Mouse (Mus musculus) myocyte (in vitro differentiated cells): Measurements from ENCODE around the gene Foxn1. TPM values are rescaled to one million over a fixed set of nuclear protein-coding genes. Genes with fewer than 3 reads are reported as not detected.

Experiments
- H3K27me3 ChIP-seq: one replicate; pipeline ENCODE4 v1.6.1; 2011; ENCODE audit not compliant: control insufficient read depth, insufficient read depth, insufficient read length
- H3K36me3 ChIP-seq: one replicate; pipeline ENCODE4 v1.6.1; 2011; ENCODE audit not compliant: control insufficient read depth, insufficient read depth
- H3K4me2 ChIP-seq: one replicate; pipeline ENCODE4 v1.6.1; 2011; ENCODE audit warnings: low read depth, control low read depth
- H3K4me3 ChIP-seq: one replicate; pipeline ENCODE4 v1.5.1; 2011; ENCODE audit warnings: mild to moderate bottlenecking, control low read depth, moderate library complexity
- H3K79me2 ChIP-seq: one replicate; pipeline ENCODE4 v1.6.1; 2011; ENCODE audit not compliant: control insufficient read depth, insufficient read depth
- H3ac ChIP-seq: one replicate; pipeline ENCODE4 v1.6.1; 2011; ENCODE audit not compliant: control insufficient read depth, insufficient read length
- CEBPB ChIP-seq: IDR thresholded peaks from 2 replicates; pipeline ENCODE4 v1.6.1; 2011; ENCODE audit warnings: mild to moderate bottlenecking, moderate library complexity; ENCODE audit not compliant: poor library complexity, insufficient read depth, severe bottlenecking
- E2F4 ChIP-seq: IDR thresholded peaks from one replicate; pipeline ENCODE4 v1.6.1; 2011; ENCODE audit warnings: mild to moderate bottlenecking, control low read depth, moderate library complexity; ENCODE audit not compliant: insufficient read depth
- MAX ChIP-seq: IDR thresholded peaks from one replicate; pipeline ENCODE4 v1.6.1; 2011; ENCODE audit warnings: low read depth, mild to moderate bottlenecking, control low read depth
- MYOD1 ChIP-seq, 3 experiments: IDR thresholded peaks; one replicate each; pipeline ENCODE4 v1.6.1; 2011; ENCODE audit warnings: control low read depth in 2 of 3, low read depth in 2 of 3, mild to moderate bottlenecking in 2 of 3, moderate library complexity in 1 of 3; ENCODE audit not compliant: insufficient read length in 2 of 3, control insufficient read depth in 1 of 3
- MYOG ChIP-seq, 3 experiments: IDR thresholded peaks; one replicate each; pipeline ENCODE4 v1.6.1; 2011; ENCODE audit warnings: control low read depth in 2 of 3, low read depth in 2 of 3, mild to moderate bottlenecking in 2 of 3; ENCODE audit not compliant: insufficient read length in 2 of 3, control insufficient read depth in 1 of 3, insufficient read depth in 1 of 3
- POLR2A ChIP-seq: IDR thresholded peaks from one replicate; pipeline ENCODE4 v1.6.1; 2011; ENCODE audit warnings: low read depth, mild to moderate bottlenecking, control low read depth, moderate library complexity; ENCODE audit not compliant: insufficient read length
- POLR2AphosphoS2 ChIP-seq: IDR thresholded peaks from one replicate; pipeline ENCODE4 v1.6.1; 2011; ENCODE audit warnings: low read depth, control low read depth; ENCODE audit not compliant: insufficient read length
- REST ChIP-seq: IDR thresholded peaks from one replicate; pipeline ENCODE4 v1.6.1; 2011; ENCODE audit warnings: mild to moderate bottlenecking, control low read depth, moderate library complexity; ENCODE audit not compliant: insufficient read depth, insufficient read length
- SRF ChIP-seq: IDR thresholded peaks from one replicate; pipeline ENCODE4 v1.6.1; 2011; ENCODE audit warnings: low read depth; ENCODE audit not compliant: control insufficient read depth, insufficient read length
- TCF12 ChIP-seq: IDR thresholded peaks from one replicate; pipeline ENCODE4 v1.6.1; 2011; ENCODE audit warnings: mild to moderate bottlenecking, control low read depth; ENCODE audit not compliant: poor library complexity, insufficient read depth, severe bottlenecking
- TCF3 ChIP-seq: IDR thresholded peaks from one replicate; pipeline ENCODE4 v1.6.1; 2011; ENCODE audit warnings: low read depth, control low read depth; ENCODE audit not compliant: insufficient read length
- USF1 ChIP-seq: IDR thresholded peaks from one replicate; pipeline ENCODE4 v1.6.1; 2011; ENCODE audit warnings: low read depth, mild to moderate bottlenecking, control low read depth, moderate library complexity
- polyA plus RNA-seq: library from polyadenylated mRNA; unstranded; fragments of >200 nt; fragmentation: generic; extraction: Trizol; gene quantifications from one replicate; pipeline ENCODE4 v1.2.1, GENCODE M21; 2012; ENCODE audit warnings: missing spikeins

The Foxn1 gene
- polyA plus RNA-seq, 1 experiment, result 0.01 TPM

- Histone ChIP-seq H3K4me3 (no peak overlapping the region), H3K27me3 (no peaks in the 10 kb centered on the region), H3K4me2 (no peak overlapping the region), H3K36me3 (no peaks in the 10 kb centered on the region), H3ac (no peak overlapping the region), H3K79me2 (no peaks in the 10 kb centered on the region)
- no peak for TF ChIP-seq TCF3
- no peak for TF ChIP-seq MAX
- TF ChIP-seq MYOG (IDR thresholded peaks at IDR 0.05; ENCODE audit: control insufficient read depth in 1 of 3, insufficient read depth in 1 of 3, insufficient read length in 2 of 3, low read depth in 2 of 3), result no peak
- no peak for TF ChIP-seq E2F4
- TF ChIP-seq CEBPB, result no peak
- no peak for TF ChIP-seq REST
- no peak for TF ChIP-seq SRF
- TF ChIP-seq POLR2A, result no peak
- no peak for TF ChIP-seq MYOD1 (IDR thresholded peaks at IDR 0.05; ENCODE audit: control insufficient read depth in 1 of 3, insufficient read length in 2 of 3, low read depth in 2 of 3)
- no peak for TF ChIP-seq POLR2AphosphoS2
- no peak for TF ChIP-seq TCF12
- TF ChIP-seq USF1, result no peak
These were observed 35.0 kb upstream of the Foxn1 start for GRCm38 (mm10) chr11:78421201-78422009.

DNA sequence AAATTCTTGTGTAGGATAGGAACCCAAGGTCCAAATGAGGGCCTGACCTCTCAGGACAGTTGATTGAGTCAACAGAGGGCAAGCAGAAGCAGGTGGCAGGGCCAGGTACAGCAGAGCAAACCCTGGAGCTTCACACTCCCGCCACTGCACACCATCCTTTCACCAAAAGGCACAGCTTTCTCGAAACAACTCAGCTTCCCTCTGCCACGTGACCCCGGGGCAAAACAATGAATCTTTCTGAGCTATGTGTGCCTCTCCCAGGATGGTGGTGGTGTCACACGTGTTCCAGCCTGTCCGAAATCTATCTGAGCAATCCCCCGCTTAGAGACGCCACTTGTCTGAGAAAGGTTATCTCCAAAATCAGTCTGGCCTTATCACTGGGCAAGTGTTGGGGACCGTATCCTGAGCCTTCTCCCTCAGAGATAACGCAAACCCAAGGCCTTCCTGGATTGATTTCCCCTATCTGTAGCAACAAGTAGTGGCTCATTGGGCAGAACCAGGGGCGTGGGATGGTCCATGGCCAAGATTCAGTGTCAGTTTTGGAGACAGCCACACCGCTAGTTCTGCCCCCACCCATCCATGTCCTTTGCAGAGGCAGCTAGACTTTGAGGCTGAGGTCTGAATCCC is 34.0 kb upstream of the Foxn1 start:
- TF ChIP-seq MYOG (IDR thresholded peaks at IDR 0.05; ENCODE audit: control insufficient read depth in 1 of 3, insufficient read depth in 1 of 3, insufficient read length in 2 of 3, low read depth in 2 of 3) (no peak), CEBPB (no peak)
- Histone ChIP-seq H3K4me2 (no peak overlapping the region), H3K79me2 (no peaks in the 10 kb centered on the region), H3K4me3 (no peak overlapping the region), H3ac (no peak overlapping the region), H3K36me3 (no peaks in the 10 kb centered on the region), H3K27me3 (no peaks in the 10 kb centered on the region)

GRCm38 (mm10) chr11:78416854-78417253 is 30.5 kb upstream of the Foxn1 start:
- H3K27me3 ChIP-seq, result no peaks in the 10 kb centered on the region
- no peak for TF ChIP-seq TCF12
- no peak for TF ChIP-seq POLR2AphosphoS2
- TF ChIP-seq POLR2A, result no peak
- TF ChIP-seq SRF, result no peak
- TF ChIP-seq CEBPB, result no peak

GRCm38 (mm10) chr11:78412861-78413260 is 26.5 kb upstream of the Foxn1 start:
- Histone ChIP-seq H3K27me3 (no peaks in the 10 kb centered on the region), H3ac (no peak overlapping the region), H3K36me3 (no peaks in the 10 kb centered on the region), H3K4me3 (no peak overlapping the region), H3K4me2 (no peak overlapping the region), H3K79me2 (no peaks in the 10 kb centered on the region)
- TF ChIP-seq MYOG (IDR thresholded peaks at IDR 0.05; ENCODE audit: control insufficient read depth in 1 of 3, insufficient read depth in 1 of 3, insufficient read length in 2 of 3, low read depth in 2 of 3), result no peak
- no peak for TF ChIP-seq SRF
- no peak for TF ChIP-seq TCF3
- no peak for TF ChIP-seq E2F4
- no peak for TF ChIP-seq REST

More at GRCm38 (mm10) chr11:78416854-78417253, 30.5 kb upstream of the Foxn1 start:
- no peaks in the 10 kb centered on the region for H3K79me2 ChIP-seq
- no peak overlapping the region for H3ac ChIP-seq
- no peak overlapping the region for H3K4me2 ChIP-seq
- no peak overlapping the region for H3K4me3 ChIP-seq
- no peaks in the 10 kb centered on the region for H3K36me3 ChIP-seq

GRCm38 (mm10) chr11:78412324-78412850 is 26.0 kb upstream of the Foxn1 start:
- H3ac ChIP-seq, result no peak overlapping the region
- no peak overlapping the region for H3K4me2 ChIP-seq
- H3K36me3 ChIP-seq, result no peaks in the 10 kb centered on the region
- H3K79me2 ChIP-seq, result no peaks in the 10 kb centered on the region
- no peak for TF ChIP-seq TCF12
- TF ChIP-seq TCF3, result no peak
- TF ChIP-seq E2F4, result no peak
- no peak for TF ChIP-seq REST
- TF ChIP-seq CEBPB, result no peak
- TF ChIP-seq SRF, result no peak
- no peak for TF ChIP-seq MYOG (IDR thresholded peaks at IDR 0.05; ENCODE audit: control insufficient read depth in 1 of 3, insufficient read depth in 1 of 3, insufficient read length in 2 of 3, low read depth in 2 of 3)
- no peak for TF ChIP-seq POLR2AphosphoS2
- TF ChIP-seq USF1, result no peak
- TF ChIP-seq POLR2A, result no peak
- TF ChIP-seq MAX, result no peak
- no peak for TF ChIP-seq MYOD1 (IDR thresholded peaks at IDR 0.05; ENCODE audit: control insufficient read depth in 1 of 3, insufficient read length in 2 of 3, low read depth in 2 of 3)
- H3K4me3 ChIP-seq, result no peak overlapping the region
- no peaks in the 10 kb centered on the region for H3K27me3 ChIP-seq
